Mouse (Mus musculus): ENCODE data around the gene Mroh3. TPM values are rescaled to one million over a fixed set of nuclear protein-coding genes. Genes with fewer than 3 reads are reported as not detected.

Mroh3 gene
- total RNA-seq (2021), result under 1 TPM; 0.41 to 0.54 TPM
- long read RNA-seq, result 0 reads

- DNase-seq (ENCODE audit: low spot score in 2 of 2), result peak in 1 of 2 experiments; percentile 19
Measured at GRCm38 (mm10) chr1:136212803-136213202, at the start of gene Mroh3. Mroh3 (minus strand) TSS chr1:136212828.

- DNase-seq (ENCODE audit: low spot score in 2 of 2), result no peak
Measured at GRCm38 (mm10) chr1:136260635-136261238, 48.1 kb upstream of the Mroh3 start, which contains the start of gene Gpr25. Gpr25 (minus strand) TSS chr1:136260873.

DNA sequence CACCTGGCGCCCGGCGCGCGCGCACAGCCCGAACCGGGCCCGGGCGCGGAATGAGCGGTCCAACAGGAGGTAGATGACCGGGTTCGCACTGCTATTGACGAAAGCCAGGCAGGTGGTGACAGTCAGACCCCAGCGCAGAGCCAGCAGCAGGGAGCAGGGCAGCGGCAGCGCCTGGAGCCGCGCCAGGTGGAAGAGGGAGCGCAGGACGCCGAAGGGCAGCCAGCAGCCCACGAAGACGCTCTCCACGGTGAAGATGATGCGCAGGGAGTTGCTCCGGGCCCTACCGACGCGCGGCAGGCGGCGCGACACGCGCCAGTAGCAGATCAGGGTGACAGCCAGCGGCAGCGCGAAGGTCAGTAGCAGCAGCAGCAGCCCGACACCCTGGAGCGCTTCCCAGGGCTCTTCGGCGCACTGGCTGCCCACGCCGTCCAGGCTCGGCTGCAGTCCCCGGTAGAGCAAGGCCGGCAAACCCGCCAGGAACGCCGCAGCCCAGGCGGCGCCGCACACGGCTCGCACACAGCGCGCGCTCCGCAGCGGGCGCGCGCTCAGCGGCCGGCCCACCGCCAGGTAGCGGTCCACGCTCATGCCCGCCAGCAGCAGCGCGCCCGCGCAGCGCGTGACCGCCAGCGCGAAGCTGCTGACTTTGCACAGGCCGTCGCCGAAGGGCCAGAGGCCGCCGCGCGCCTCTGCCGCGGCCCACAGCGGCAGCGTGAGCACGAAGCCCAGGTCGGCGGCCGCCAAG lies 47.4 kb upstream of the Mroh3 start:
- peak; percentile 61 to 70 for DNase-seq (ENCODE audit: low spot score in 2 of 2)

DNA sequence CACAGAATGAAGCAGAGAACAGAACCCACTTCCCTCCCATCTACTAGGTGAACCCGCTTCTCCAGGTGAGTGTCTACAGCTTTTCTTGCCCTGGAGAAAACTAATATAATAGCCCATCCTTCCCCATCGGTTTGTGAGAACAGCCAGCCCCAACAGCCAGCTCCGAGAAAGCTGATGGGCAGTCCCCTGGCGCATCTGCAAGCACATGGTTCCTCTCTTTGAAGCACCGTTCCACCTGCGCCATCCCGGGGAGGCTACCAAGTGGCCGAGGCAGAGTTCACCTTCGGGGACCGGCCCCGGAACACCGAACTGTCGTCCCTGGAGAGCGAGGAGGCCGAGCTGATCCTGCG lies 46.9 kb upstream of the Mroh3 start:
- no peak for DNase-seq (ENCODE audit: low spot score in 2 of 2)

GRCm38 (mm10) chr1:136258495-136258894 lies 45.9 kb upstream of the Mroh3 start:
- DNase-seq (ENCODE audit: low spot score in 2 of 2), result no peak

- no peak for DNase-seq (ENCODE audit: low spot score in 2 of 2)
Measured at GRCm38 (mm10) chr1:136255657-136256056, 43.0 kb upstream of the Mroh3 start.

GRCm38 (mm10) chr1:136255174-136255573 lies 42.5 kb upstream of the Mroh3 start:
- DNase-seq (ENCODE audit: low spot score in 2 of 2), result no peak

GRCm38 (mm10) chr1:136254503-136255065 lies 42.0 kb upstream of the Mroh3 start:
- no peak for DNase-seq (ENCODE audit: low spot score in 2 of 2)

GRCm38 (mm10) chr1:136253472-136253871 lies 40.8 kb upstream of the Mroh3 start:
- no peak for DNase-seq (ENCODE audit: low spot score in 2 of 2)

- DNase-seq (ENCODE audit: low spot score in 2 of 2), result no peak
Measured at GRCm38 (mm10) chr1:136249662-136250061, 37.0 kb upstream of the Mroh3 start.

- DNase-seq (ENCODE audit: low spot score in 2 of 2), result no peak
Measured at GRCm38 (mm10) chr1:136247393-136247792, 34.8 kb upstream of the Mroh3 start.

DNA sequence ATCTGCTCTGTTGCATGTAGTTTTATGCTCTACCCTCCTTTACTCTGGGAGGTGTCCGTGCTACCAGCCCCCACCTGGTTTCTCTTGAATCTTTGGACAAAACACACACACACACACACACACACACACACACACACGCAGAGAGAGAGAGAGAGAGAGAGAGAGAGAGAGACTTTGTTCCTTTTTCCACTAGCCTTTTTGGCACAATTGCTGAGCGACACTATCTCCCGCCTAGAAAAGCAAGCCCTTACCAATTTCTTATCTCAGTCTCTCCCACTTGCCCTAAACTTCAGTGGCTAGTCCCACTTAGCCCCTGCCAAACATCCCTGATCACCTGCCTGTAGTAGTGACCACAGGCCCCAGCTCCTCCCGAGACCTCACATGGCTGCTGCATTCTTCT lies 31.8 kb upstream of the Mroh3 start:
- DNase-seq (ENCODE audit: low spot score in 2 of 2), result no peak

DNA sequence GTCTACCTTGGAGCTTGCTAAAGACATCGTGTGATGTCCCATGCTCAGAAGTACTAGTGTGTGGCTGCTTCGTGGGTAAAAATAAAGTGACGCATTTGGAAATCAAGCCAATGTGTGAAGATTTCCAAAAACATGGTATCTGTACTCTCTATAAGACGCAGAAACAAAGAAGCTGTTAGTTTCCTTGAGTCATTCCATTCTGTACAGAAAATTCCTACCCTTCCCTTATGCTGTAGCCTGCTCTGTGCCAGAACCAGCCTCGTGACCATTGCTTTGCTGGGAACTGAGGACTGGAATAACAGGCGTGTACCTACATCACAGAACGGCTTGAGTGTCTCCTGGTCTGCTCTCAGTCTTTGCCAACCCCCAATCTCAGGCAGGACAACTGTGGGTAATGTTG lies 29.2 kb upstream of the Mroh3 start:
- DNase-seq (ENCODE audit: low spot score in 2 of 2), result no peak

- no peak for DNase-seq (ENCODE audit: low spot score in 2 of 2)
Measured at GRCm38 (mm10) chr1:136238495-136238894, 25.9 kb upstream of the Mroh3 start.

- no peak for DNase-seq (ENCODE audit: low spot score in 2 of 2)
Measured at GRCm38 (mm10) chr1:136234595-136235092, 22.0 kb upstream of the Mroh3 start.

GRCm38 (mm10) chr1:136233892-136234594 lies 21.4 kb upstream of the Mroh3 start, which contains the start of gene Inava:
Inava (minus strand) TSS chr1:136234264.
- DNase-seq (ENCODE audit: low spot score in 2 of 2), result peak in 1 of 2 experiments; percentile 37

DNA sequence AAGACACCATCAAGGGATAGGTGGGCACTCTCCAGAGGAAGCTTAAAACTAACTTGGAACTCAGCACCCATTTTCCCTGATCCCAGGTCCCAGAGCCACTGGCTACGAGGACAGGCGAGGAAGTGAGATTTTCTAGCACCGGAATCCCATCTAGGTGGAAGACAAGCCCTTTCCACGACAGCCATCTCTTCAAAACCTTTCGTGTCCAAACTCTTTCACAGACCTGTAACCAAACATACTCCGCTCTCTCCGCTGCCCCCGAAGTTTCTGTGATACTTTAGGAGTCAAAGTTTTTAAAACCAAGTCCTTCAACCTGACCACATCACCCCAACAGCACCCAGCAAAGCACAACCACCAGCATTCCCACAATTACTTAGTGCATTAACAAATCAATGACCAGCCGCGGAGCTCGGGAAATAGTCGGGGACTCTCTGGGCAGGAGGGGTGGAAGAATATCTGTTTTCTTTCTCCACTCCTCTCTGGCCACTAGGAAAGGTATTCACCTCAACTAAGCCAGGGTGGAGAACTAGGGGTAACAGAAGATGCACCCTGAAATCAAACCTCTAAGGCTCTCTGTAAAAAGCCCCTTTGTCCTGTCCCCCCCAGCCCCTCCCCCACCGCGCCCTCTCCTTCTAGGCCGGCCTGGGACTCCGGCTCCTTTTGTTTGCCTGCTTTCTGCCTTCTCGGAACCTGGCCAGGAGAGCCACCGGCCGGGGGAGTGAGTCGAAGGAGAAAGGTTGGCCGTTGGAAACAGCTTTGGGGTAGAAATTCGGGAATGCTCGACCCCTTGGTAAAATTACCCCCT lies 20.6 kb upstream of the Mroh3 start:
- DNase-seq (ENCODE audit: low spot score in 2 of 2), result no peak

- no peak for DNase-seq (ENCODE audit: low spot score in 2 of 2)
Measured at GRCm38 (mm10) chr1:136232285-136232926, 19.8 kb upstream of the Mroh3 start.

DNA sequence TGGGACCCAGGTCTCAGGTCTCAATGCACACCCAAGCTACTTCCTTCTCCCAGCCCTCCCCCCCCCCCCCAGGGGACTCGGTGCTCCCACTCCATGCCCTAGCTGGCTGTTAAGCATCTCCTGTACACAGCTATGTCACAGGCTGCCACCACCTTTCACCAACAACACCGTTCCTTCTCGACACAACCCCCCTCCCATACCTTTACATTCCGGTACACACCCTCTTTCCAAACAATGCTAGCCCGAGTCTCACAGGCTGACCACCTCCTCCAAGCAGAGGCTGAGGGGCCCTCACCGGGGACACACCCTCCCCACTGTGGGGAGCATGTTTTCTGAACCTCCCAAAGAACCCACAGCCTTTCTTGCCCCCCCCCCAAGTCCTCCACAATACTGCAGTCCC lies 19.0 kb upstream of the Mroh3 start:
- no peak for DNase-seq (ENCODE audit: low spot score in 2 of 2)

- DNase-seq (ENCODE audit: low spot score in 2 of 2), result no peak
Measured at GRCm38 (mm10) chr1:136230201-136230600, 17.6 kb upstream of the Mroh3 start.
